Mouse (Mus musculus): ENCODE data around the gene Crb1.

The Crb1 gene

DNA sequence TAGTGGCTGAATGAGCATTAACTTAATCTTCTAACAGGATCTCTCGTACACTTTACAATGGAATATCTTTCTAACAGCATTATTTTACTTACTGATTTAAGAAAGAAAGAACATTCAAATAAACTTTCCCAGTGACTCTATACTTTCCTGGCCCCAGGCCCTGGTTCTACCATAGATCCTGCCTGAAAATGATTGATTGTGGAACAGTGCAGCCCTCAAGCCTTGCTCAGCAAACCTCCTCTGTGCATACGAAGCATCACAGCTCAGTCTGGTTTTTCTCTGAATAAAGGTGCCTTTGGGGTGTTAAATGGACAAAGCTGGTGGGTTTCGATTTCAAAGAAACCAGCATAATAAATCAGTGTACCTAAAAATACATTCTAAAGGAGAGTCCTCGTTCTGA lies 153.1 kb downstream of the Crb1 start:
- DNase-seq (ENCODE audit: low spot score): no peak

DNA sequence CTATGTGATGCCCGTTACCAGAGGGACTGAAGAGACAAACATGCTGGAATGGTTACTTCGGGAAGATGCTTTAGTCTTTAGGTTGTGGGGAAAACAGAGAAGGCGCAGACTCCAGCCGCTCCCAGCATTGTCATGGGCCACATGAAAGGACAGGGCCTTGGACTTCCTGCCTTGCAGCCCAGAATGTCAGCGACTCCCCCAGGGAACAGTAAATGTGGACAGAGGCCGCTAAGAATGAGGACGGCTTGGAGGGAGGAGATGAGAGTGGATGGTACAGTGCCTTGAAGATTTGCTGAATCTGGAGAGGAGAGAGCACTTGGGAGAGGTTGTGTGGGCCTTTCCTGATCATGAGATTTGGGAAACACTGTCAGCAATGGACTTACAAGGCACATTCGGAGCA lies 161.6 kb downstream of the Crb1 start:
- no peak for DNase-seq (ENCODE audit: low spot score)

DNA sequence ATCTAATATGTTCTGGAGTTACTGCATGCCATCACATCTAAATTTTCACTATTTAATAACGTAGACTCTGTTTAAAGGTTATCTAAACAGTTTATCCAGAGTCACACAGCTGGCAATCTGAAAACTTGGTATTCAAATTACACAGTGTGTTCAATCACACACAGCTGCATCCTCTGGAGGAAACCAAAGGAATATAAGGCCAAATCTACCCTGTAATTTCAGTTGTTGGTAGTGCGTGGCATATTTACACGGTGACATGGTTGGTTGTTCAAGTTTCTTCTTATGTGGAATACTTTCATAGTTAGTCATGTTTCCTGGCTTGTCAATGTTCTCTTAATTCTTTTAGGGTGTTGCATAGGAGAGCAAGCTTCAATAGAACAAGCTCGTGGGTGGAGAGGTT lies 166.4 kb downstream of the Crb1 start:
- no peak for DNase-seq (ENCODE audit: low spot score)

DNA sequence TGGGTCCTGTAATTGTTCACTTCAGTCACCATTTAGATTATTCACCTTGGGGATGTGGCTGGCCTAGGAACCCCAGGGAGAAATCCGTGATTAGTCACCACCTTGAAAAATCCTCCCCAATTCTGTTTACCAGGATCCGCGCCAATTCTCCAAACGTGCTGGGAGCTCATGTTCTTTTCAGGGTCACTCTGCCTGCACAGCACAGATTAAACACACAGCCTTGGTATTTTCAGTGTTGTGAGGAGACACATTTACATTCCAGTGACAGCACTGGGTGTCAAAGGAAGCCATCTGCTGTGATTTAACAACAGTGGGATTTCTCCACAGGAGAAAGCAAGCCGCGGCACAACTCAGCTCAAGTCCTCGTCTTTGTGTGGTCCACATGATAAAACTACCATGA lies 167.1 kb downstream of the Crb1 start:
- peak; percentile 85 for DNase-seq (ENCODE audit: low spot score)

DNA sequence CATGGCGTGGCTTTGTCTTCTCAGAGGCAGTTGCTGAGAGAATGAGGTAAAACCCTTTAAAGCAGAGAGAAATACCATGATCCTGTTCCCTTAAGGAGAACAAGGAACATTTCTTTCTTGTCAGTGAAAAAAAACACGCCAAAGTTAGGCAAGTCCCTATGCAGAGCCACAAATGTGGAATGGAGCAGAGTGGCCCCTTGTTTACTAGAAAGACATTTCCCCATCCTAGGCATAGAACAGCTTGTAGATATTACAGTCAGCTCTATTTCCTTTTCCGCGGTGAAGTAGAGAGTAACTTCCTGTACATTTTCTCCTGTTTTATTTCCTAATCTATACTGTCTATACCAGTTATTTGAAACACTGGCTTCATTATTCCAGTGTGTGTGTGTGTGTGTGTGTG lies 170.6 kb downstream of the Crb1 start:
- DNase-seq (ENCODE audit: low spot score): no peak

DNA sequence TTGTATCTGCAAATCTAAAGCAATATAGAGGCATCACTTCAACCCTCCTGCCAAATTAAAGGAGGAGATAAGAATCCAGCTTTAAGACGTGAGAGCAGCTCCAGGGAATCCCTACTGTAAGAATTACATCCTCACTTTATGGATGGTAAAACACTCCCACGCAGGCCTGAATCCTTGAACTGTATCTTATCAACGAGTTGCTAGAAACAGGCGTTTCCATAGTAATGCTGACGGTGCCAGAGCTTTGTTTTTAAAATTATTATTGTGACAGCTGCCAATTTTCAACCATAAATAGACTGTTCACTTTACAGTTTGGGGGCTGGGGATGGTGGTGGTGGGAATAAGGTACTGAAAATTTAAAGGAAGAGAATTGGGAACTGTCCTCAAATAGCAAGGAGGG lies 173.9 kb downstream of the Crb1 start:
- DNase-seq (ENCODE audit: low spot score): peak; percentile 63

DNA sequence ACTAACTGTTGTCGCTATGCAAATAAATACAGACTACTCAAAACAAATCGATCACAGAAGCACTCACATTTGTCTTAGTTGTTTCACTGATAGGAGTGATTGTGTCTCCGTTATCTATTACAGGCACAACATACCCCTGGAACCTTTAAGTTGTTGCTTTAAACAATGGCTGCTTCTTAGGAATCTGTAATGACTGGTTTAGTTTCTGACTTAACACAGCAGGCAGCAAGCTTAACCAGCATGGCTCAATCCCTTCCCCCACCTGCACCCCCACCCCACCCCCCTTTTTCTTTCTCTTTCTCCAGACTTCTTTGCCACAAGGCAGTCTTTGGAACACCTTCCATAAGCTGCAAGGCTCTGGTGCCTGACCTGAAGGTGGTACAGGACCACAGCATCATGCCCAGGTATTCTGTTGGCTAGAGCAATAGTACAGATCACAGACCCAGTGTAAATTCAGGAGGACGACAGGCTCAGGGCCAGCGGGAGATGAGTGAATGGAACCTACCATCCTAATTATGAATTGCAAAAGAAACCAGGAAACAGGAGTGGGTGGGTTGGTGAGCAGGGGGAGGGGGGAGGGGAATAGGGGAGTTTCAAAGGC lies 182.4 kb downstream of the Crb1 start:
- DNase-seq (ENCODE audit: low spot score): no peak

DNA sequence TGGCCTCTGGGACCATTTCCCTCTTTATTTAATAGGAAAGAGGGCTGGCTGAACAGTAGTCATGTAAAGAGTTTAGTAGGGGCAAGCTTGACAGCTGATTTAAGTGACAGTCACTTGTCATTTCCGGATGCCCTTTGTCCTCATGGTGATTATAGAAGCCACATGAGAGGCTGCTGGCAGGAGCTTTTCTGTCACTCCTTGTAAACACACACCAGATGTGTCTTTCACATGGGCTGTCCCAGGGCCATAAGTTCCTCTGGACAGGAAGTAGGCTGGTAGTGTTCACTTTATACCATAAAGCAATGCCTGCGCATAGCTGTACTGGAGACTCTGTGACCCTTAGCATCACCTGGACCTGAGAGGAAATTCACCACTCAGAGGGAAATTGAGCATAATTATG lies 182.9 kb downstream of the Crb1 start:
- no peak for DNase-seq (ENCODE audit: low spot score)

DNA sequence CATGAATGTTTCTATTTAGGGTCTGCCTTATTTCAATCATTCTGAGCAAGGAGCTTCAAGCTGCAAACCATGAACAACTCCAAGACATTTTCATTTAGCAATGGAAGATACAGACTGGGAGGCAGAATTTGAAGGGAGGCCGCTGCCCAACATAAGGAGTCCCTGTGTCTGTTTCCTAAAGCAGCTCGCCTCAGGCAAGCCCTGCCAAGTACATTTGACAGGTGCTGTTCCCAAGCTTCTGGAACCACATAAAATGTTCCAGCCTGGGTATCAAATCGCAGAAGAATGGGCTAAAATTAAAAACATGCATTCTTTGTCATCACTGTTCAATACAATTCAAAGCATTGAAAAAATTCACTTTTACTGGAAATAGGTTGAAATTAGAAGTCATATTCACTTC lies 184.3 kb downstream of the Crb1 start:
- no peak for DNase-seq (ENCODE audit: low spot score)

DNA sequence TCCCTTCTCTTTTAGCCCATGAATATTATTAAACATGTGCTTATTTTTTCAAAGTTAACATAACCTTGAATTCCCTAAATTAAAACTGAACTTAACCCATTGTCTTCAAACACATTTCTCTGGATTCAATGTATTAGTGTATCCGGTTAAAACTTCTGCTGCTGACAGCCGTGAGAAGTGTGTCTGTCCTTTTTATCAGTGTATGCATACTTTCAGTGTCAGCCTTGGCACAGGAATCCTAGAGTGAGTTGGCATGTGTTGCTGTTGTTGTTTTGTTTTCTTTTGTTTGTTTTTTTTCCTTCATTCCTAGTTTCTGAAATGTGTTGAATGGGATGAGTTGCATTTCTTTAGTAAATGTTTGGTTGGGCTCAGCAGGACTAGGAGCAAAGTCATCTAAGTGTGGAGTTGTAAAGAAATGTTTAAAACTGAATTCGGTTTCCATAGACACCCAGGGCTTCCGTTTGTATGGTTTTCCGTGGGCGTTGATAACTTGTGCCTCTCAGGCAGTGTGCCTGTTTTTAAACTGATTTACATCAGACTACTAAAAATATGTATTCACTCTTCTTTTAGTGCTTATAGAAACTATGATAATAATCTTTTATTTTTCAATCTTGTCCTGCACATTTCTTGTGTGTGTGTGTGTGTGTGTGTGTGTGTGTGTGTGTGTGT lies 196.3 kb downstream of the Crb1 start:
- no peak for DNase-seq (ENCODE audit: low spot score)

DNA sequence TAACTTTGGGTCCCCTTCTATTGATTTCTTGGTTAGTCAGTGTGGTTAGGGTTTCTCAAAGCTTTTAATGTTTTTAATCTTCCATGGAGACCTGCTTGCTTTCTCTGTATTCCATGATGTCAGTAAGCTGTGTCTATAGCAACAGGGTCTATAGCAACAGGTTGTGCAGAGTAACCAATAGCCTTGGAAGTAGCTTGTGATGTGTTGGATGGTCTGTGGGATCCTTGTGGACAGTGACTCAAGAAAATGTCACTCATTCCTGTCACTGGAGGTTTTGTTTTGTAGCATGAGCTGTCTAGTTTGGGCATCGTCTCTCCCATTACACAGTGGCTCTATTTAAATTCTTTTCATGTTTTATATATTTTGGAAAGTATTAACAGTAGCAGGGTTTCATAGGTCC lies 197.2 kb downstream of the Crb1 start:
- no peak for DNase-seq (ENCODE audit: low spot score)

DNA sequence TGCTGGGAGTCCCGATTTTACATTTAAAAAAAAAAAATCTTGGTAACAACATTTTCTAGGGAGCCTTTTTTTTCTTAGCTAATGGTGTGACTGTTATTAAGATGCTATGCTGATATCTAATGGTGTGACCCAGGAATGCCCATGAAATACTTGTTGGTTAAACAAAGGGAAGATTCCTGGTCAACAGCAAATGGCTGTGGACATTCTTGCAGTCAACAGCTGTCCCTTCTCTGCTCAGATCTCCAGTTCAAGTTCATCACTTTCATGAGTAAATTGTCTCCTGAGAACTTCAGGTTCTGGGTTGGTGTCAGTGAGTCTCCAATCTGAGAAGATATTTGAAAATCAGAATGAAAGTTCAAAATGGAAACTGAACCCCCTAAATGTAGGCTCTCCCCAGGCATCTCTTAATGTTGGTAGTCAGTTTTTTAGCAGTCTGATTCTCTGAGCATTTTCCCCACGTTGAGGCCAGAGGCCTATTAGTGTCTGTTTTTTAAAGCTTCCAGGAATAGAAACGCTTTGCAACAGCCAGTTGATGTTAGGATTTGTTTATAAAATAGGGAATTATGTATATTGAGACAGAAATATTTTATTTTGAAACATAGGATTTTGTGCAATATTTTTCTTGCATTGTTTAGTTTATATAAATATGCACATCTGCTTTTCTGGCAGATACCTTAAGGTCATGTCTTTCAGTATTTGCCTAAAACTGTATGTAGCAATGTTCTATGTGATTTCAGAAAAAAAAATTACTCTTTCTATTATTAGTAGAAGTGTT lies 202.7 kb downstream of the Crb1 start:
- DNase-seq (ENCODE audit: low spot score): no peak

DNA sequence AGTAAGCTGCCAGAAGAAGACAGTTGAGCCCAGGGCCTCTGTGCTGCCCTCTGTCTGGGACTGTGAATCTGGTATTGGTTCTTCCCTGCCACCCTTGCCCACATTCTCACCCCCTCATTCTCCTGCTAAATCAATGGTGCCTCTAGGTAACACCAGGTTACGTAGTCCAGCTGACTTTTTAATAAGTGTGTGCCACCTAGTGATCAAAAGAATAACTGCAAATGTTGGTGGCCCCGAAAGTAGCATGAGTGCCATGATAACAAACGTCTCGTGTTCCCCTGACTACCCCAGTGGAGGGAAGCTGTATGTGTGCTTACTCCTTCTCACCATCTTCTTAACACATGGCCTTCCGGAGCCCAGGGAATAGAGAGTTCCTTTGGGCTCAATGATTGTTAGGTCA lies 214.1 kb downstream of the Crb1 start:
- no peak for DNase-seq (ENCODE audit: low spot score)

DNA sequence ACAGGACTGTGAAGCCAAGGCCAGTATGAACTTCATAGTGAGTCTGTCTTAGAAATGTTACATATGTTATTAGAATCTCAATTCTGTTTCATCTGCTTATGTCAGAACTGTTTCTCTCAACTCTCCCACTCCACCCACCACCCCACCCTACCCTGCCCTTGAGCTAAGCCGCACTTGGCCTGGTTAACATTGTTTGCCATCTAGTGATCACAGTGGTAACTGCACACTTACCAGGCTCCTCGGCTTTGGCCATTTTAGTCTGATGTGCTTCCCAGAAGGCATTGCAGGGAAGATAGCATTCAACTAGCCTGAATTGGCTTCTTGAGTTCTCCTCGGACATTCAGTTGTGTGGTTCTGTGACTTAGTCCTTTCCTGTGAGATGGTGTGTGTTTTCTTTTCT lies 215.3 kb downstream of the Crb1 start:
- no peak for DNase-seq (ENCODE audit: low spot score)

DNA sequence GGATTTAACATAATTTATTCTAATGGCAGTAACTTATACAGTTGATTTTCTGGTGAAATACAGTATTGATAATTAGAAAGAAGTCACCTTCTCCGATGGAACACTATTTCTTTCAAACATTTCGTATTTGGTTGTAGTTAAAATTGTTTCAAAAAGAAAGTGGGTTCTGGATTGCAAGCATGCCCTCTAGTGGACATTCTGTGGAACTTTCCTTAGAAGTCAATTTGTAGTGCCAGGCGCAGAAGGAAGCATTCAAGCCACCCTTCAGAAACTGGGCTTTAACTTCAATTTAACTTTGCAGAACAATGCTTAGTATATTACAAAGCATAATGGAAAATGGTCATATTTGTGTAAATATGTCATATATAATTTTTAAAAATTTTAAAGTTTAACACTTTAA lies 220.5 kb downstream of the Crb1 start:
- no peak for DNase-seq (ENCODE audit: low spot score)

DNA sequence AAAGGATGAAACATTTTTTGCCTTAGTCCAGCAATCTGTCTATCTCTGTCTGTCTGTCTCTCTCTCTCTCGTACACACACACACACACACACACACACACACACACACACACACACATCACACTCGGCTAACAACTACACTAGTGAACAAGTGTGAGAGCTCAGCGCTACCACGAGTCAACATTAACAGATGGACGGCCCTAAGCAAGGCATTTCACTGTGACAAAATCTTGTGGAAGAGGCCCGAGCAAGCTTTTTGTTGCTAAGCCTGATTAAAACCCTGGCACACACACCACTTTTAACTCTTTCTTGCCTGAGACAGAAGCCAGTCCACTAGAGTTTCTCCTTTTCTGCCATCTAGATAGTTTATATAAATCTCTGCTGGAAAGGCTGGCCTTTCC lies 223.4 kb downstream of the Crb1 start:
- DNase-seq (ENCODE audit: low spot score): no peak

DNA sequence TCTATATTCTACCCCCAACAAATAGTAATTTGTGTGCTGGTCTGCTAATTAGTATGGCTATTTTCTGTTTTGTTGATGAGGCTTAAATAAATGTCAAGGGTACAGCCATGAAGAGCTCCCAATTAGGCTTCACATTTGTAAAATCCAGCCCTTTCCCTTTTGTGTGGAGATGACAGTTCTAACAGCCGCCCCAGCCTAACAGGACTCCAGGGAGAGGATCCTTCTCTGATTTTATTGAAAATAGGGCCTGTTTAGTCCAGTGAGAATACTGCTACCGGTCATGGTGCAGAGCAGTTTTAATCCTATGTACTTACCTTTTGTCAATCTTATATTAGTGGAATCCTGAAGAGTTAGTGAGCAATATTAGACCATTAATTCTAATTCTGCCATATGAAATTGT lies 223.9 kb downstream of the Crb1 start:
- DNase-seq (ENCODE audit: low spot score): no peak

Measured in ovary, adult 18-20 months (tissue).